Mouse (Mus musculus): Measurements from ENCODE around the gene Nln. TPM values are rescaled to one million over a fixed set of nuclear protein-coding genes. Genes with fewer than 3 reads are reported as not detected.

Gene Nln
- polyA plus RNA-seq, 1 experiment from 2014 or later = 25.0 TPM

- no peaks in the 10 kb centered on the region for H3K27me3 ChIP-seq (ENCODE audit: control insufficient read depth, insufficient read depth, low read length)
Observed at GRCm38 (mm10) chr13:104134510-104135085, 25.2 kb upstream of the Nln start.

GRCm38 (mm10) chr13:104132561-104132960 is 23.1 kb upstream of the Nln start:
- no peaks in the 10 kb centered on the region for H3K4me1 ChIP-seq (ENCODE audit: control insufficient read depth in 2 of 2, insufficient read depth in 2 of 2, low read length in 2 of 2)

More at GRCm38 (mm10) chr13:104134510-104135085, 25.2 kb upstream of the Nln start:
- H3K27ac ChIP-seq (replicated peaks in 1 of 2; ENCODE audit: control insufficient read depth in 1 of 2, insufficient read depth in 1 of 2, low read depth in 2 of 2, low read length in 2 of 2) = no peak overlapping the region
- no peak overlapping the region for H3K9ac ChIP-seq (ENCODE audit: low read length)
- 86% methylated on average over 4 of the region's 4 CpGs for WGBS
- H3K9me3 ChIP-seq (ENCODE audit: control insufficient read depth, low read length) = no peaks in the 10 kb centered on the region
- H3K4me1 ChIP-seq (ENCODE audit: control insufficient read depth in 2 of 2, insufficient read depth in 2 of 2, low read length in 2 of 2) = no peaks in the 10 kb centered on the region
- H3K4me2 ChIP-seq (ENCODE audit: low read length) = no peak overlapping the region
- H3K36me3 ChIP-seq (ENCODE audit: control insufficient read depth, insufficient read depth, low read length) = no peaks in the 10 kb centered on the region
- ATAC-seq (ENCODE audit: insufficient number of reproducible peaks, insufficient read depth, low FRiP score, low read depth) = no peak
- no peak overlapping the region for H3K4me3 ChIP-seq (ENCODE audit: control insufficient read depth in 1 of 2, insufficient read depth in 1 of 2, low read depth in 1 of 2, low read length in 2 of 2)

DNA sequence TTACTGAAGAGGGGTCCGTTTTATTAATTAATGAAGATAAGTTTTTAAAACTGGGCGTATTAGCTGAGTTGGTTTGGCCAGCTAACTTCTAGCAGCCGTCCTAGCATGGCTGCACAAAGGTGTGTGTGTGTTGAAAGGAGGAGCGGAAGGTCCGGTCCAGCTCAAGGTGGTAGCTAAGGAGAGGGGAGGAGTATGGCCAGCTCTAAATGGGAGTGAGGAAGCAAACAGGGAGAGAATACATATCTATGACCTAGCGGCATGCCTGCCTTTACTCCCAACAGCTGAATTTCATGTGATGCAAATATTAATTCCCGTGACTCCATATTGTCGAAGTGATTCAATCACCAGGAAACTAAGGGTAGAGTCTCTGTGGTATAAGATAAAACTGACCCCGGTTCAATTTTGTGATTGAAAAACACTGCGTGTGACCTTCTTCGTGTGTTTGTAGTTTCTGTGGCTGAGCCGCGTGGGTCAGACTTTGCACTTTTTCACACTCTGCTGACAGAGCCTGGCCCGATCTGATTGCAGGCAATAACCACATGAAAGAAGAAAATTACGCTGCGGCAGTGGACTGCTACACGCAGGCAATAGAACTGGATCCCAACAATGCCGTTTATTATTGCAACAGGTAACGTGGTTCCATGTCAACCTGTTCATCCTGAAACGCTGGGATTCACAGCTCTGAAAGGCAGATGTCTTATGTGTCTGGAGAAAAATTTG is 14.4 kb upstream of the Nln start:
- Histone ChIP-seq H3K27me3 (ENCODE audit: control insufficient read depth, insufficient read depth, low read length) (no peaks in the 10 kb centered on the region), H3K9ac (ENCODE audit: low read length) (no peak overlapping the region), H3K4me1 (ENCODE audit: control insufficient read depth in 2 of 2, insufficient read depth in 2 of 2, low read length in 2 of 2) (no peaks in the 10 kb centered on the region), H3K27ac (replicated peaks in 1 of 2; ENCODE audit: control insufficient read depth in 1 of 2, insufficient read depth in 1 of 2, low read depth in 2 of 2, low read length in 2 of 2) (no peak overlapping the region), H3K9me3 (ENCODE audit: control insufficient read depth, low read length) (no peaks in the 10 kb centered on the region), H3K4me3 (ENCODE audit: control insufficient read depth in 1 of 2, insufficient read depth in 1 of 2, low read depth in 1 of 2, low read length in 2 of 2) (no peak overlapping the region), H3K36me3 (ENCODE audit: control insufficient read depth, insufficient read depth, low read length) (no peaks in the 10 kb centered on the region), H3K4me2 (ENCODE audit: low read length) (no peak overlapping the region)
- 93% methylated on average over 20 of the region's 20 CpGs for WGBS
- no peak for ATAC-seq (ENCODE audit: insufficient number of reproducible peaks, insufficient read depth, low FRiP score, low read depth)

More at GRCm38 (mm10) chr13:104132561-104132960, 23.1 kb upstream of the Nln start:
- H3K27me3 ChIP-seq (ENCODE audit: control insufficient read depth, insufficient read depth, low read length) = no peaks in the 10 kb centered on the region
- no peak overlapping the region for H3K4me2 ChIP-seq (ENCODE audit: low read length)
- H3K27ac ChIP-seq (replicated peaks in 1 of 2; ENCODE audit: control insufficient read depth in 1 of 2, insufficient read depth in 1 of 2, low read depth in 2 of 2, low read length in 2 of 2) = no peak overlapping the region
- no peaks in the 10 kb centered on the region for H3K9me3 ChIP-seq (ENCODE audit: control insufficient read depth, low read length)
- no peak for ATAC-seq (ENCODE audit: insufficient number of reproducible peaks, insufficient read depth, low FRiP score, low read depth)
- 91% methylated on average over 2 of the region's 2 CpGs for WGBS
- no peak overlapping the region for H3K9ac ChIP-seq (ENCODE audit: low read length)
- no peak overlapping the region for H3K4me3 ChIP-seq (ENCODE audit: control insufficient read depth in 1 of 2, insufficient read depth in 1 of 2, low read depth in 1 of 2, low read length in 2 of 2)
- H3K36me3 ChIP-seq (ENCODE audit: control insufficient read depth, insufficient read depth, low read length) = no peaks in the 10 kb centered on the region

- Histone ChIP-seq H3K4me1 (ENCODE audit: control insufficient read depth in 2 of 2, insufficient read depth in 2 of 2, low read length in 2 of 2) (no peaks in the 10 kb centered on the region), H3K9me3 (ENCODE audit: control insufficient read depth, low read length) (no peaks in the 10 kb centered on the region), H3K9ac (ENCODE audit: low read length) (no peak overlapping the region), H3K36me3 (ENCODE audit: control insufficient read depth, insufficient read depth, low read length) (no peaks in the 10 kb centered on the region), H3K27ac (replicated peaks in 1 of 2; ENCODE audit: control insufficient read depth in 1 of 2, insufficient read depth in 1 of 2, low read depth in 2 of 2, low read length in 2 of 2) (no peak overlapping the region), H3K4me2 (ENCODE audit: low read length) (no peak overlapping the region), H3K4me3 (ENCODE audit: control insufficient read depth in 1 of 2, insufficient read depth in 1 of 2, low read depth in 1 of 2, low read length in 2 of 2) (no peak overlapping the region), H3K27me3 (ENCODE audit: control insufficient read depth, insufficient read depth, low read length) (no peaks in the 10 kb centered on the region)
- 74% methylated on average over 17 of the region's 17 CpGs for WGBS
- ATAC-seq (ENCODE audit: insufficient number of reproducible peaks, insufficient read depth, low FRiP score, low read depth) = no peak
Observed at GRCm38 (mm10) chr13:104122078-104122840, 12.8 kb upstream of the Nln start.

DNA sequence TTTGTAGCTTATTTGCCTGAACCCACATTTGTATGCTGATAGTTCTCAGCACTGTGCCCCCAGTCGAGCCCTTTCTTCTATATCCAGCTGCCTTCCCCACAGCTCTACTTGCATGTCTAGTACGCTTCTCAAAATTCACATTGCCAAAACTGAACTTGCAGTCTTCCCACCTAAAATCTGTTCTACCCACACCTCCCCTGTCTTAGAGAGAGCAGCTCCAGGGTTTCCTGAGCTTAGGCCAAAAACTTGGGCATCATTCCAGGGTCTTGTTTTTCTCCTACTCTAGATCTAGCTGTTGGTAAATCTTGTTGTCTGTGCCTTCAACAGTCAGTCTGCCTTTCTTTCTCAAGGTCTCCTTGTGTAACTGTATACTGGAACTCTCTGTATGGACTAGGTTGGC is 5.4 kb upstream of the Nln start:
- no peak for ATAC-seq (ENCODE audit: insufficient number of reproducible peaks, insufficient read depth, low FRiP score, low read depth)
- Histone ChIP-seq H3K36me3 (ENCODE audit: control insufficient read depth, insufficient read depth, low read length) (no peaks in the 10 kb centered on the region), H3K4me1 (ENCODE audit: control insufficient read depth in 2 of 2, insufficient read depth in 2 of 2, low read length in 2 of 2) (peaks cover 2 to 4% of the 10 kb centered on the region in 2 experiments; a peak in 2 of 4 replicates), H3K4me3 (ENCODE audit: control insufficient read depth in 1 of 2, insufficient read depth in 1 of 2, low read depth in 1 of 2, low read length in 2 of 2) (no peak overlapping the region), H3K9ac (ENCODE audit: low read length) (no peak overlapping the region), H3K9me3 (ENCODE audit: control insufficient read depth, low read length) (no peaks in the 10 kb centered on the region), H3K27me3 (ENCODE audit: control insufficient read depth, insufficient read depth, low read length) (0 out of 2 replicates have a peak, but pooled peaks cover 4% of the 10 kb centered on the region), H3K27ac (replicated peaks in 1 of 2; ENCODE audit: control insufficient read depth in 1 of 2, insufficient read depth in 1 of 2, low read depth in 2 of 2, low read length in 2 of 2) (no peak overlapping the region), H3K4me2 (ENCODE audit: low read length) (no peak overlapping the region)
- WGBS = 95% methylated on average over 2 of the region's 2 CpGs

GRCm38 (mm10) chr13:104113782-104114181 is 4.4 kb upstream of the Nln start:
- H3K9ac ChIP-seq (ENCODE audit: low read length) = no peak overlapping the region
- no peak for ATAC-seq (ENCODE audit: insufficient number of reproducible peaks, insufficient read depth, low FRiP score, low read depth)
- H3K27ac ChIP-seq (replicated peaks in 1 of 2; ENCODE audit: control insufficient read depth in 1 of 2, insufficient read depth in 1 of 2, low read depth in 2 of 2, low read length in 2 of 2) = no peak overlapping the region
- no peaks in the 10 kb centered on the region for H3K9me3 ChIP-seq (ENCODE audit: control insufficient read depth, low read length)
- H3K36me3 ChIP-seq (ENCODE audit: control insufficient read depth, insufficient read depth, low read length) = no peaks in the 10 kb centered on the region
- no peak overlapping the region for H3K4me3 ChIP-seq (ENCODE audit: control insufficient read depth in 1 of 2, insufficient read depth in 1 of 2, low read depth in 1 of 2, low read length in 2 of 2)
- 0 out of 2 replicates have a peak, but pooled peaks cover 4% of the 10 kb centered on the region for H3K27me3 ChIP-seq (ENCODE audit: control insufficient read depth, insufficient read depth, low read length)
- no peak overlapping the region for H3K4me2 ChIP-seq (ENCODE audit: low read length)
- 94% methylated on average over 4 of the region's 4 CpGs for WGBS
- H3K4me1 ChIP-seq (ENCODE audit: control insufficient read depth in 2 of 2, insufficient read depth in 2 of 2, low read length in 2 of 2) = peaks cover 2 to 4% of the 10 kb centered on the region in 2 experiments; a peak in 2 of 4 replicates

GRCm38 (mm10) chr13:104112266-104112900 is 3.0 kb upstream of the Nln start:
- peaks cover 2 to 4% of the 10 kb centered on the region in 2 experiments; a peak in 2 of 4 replicates for H3K4me1 ChIP-seq (ENCODE audit: control insufficient read depth in 2 of 2, insufficient read depth in 2 of 2, low read length in 2 of 2)
- H3K4me3 ChIP-seq (ENCODE audit: control insufficient read depth in 1 of 2, insufficient read depth in 1 of 2, low read depth in 1 of 2, low read length in 2 of 2) = no peak overlapping the region
- 0 out of 2 replicates have a peak, but pooled peaks cover 4% of the 10 kb centered on the region for H3K27me3 ChIP-seq (ENCODE audit: control insufficient read depth, insufficient read depth, low read length)
- H3K27ac ChIP-seq (replicated peaks in 1 of 2; ENCODE audit: control insufficient read depth in 1 of 2, insufficient read depth in 1 of 2, low read depth in 2 of 2, low read length in 2 of 2) = no peak overlapping the region
- no peak for ATAC-seq (ENCODE audit: insufficient number of reproducible peaks, insufficient read depth, low FRiP score, low read depth)
- H3K4me2 ChIP-seq (ENCODE audit: low read length) = peak overlapping the region; percentile 21
- H3K9me3 ChIP-seq (ENCODE audit: control insufficient read depth, low read length) = no peaks in the 10 kb centered on the region
- H3K36me3 ChIP-seq (ENCODE audit: control insufficient read depth, insufficient read depth, low read length) = no peaks in the 10 kb centered on the region
- peak overlapping the region; percentile 21; the same call in 1 of the 2 replicates for H3K9ac ChIP-seq (ENCODE audit: low read length)
- WGBS = 34% methylated on average over 12 of the region's 12 CpGs
